Mouse (Mus musculus): ENCODE measurements around the gene Gm21149.
"Not testable (repeated sequence)": the region's sequence is repeated elsewhere in the genome, so short reads cannot be mapped to it uniquely, and the experiment has no call there.

DNA sequence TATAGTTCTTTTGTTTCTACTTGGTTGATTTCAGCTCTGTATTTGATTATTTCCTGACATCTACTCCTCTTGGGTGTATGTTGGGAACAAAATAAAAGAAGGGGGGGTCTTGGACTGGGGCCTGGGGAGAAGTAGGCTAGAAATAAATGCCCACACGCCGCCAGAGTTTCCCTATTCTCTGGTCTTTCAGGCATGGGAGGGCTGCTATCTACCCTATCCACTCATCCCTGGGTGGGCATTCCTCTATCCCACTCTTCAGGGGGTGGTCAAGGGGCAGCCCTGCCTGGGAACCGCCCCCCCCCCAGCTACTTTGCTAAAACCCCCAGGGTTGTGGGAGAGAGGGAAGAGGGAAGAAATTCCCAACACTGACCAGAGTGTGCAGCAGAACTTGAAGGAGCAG, 35.9 kb upstream of the Gm21149 start:
- not testable (repeated sequence) for TF ChIP-seq CTCF, POLR2A (IDR thresholded peaks at IDR 0.05; ENCODE audit: extremely low read depth, insufficient read depth, low read length)
